Mouse (Mus musculus) skeletal muscle tissue, postnatal 0 days (tissue): ENCODE data around the gene Camta2. TPM values are rescaled to one million over a fixed set of nuclear protein-coding genes. Genes with fewer than 3 reads are reported as not detected.

ENCODE experiments used
- microRNA-seq, 2 experiments: library from miRNA; unstranded; fragments of <30 nt; microRNA quantifications; one replicate each; pipeline ENCODE4; 2016
- polyA plus RNA-seq: library from polyadenylated mRNA; unstranded; fragments of >200 nt; fragmentation: Nextera tagmentation; extraction: Ambion mirVana; gene quantifications from 2 replicates; pipeline ENCODE4 v1.2.1, GENCODE M21; 2015

Gene Camta2
- 8.7 and 9.3 TPM in 2 replicates for polyA plus RNA-seq

GRCm38 (mm10) chr11:70687601-70688199, at the start of gene Camta2:
TSS of gene Camta2 (minus strand) at chr11:70688105.

GRCm38 (mm10) chr11:70699722-70700556, 12.0 kb upstream of the Camta2 start, which contains the start of the genes Inca1 and Kif1c:
TSS of gene Inca1 (minus strand) at chr11:70700155.
TSS of gene Kif1c (plus strand) at chr11:70700548.

GRCm38 (mm10) chr11:70668771-70669505, 19.0 kb downstream of the Camta2 start, which contains the start of gene Spag7:
TSS of gene Spag7 (minus strand) at chr11:70669416.

GRCm38 (mm10) chr11:70656964-70657363, 30.9 kb downstream of the Camta2 start, which contains the start of gene Eno3:
TSS of gene Eno3 (plus strand) at chr11:70657202.

GRCm38 (mm10) chr11:70654198-70654922, 33.5 kb downstream of the Camta2 start, which contains the start of gene Pfn1:
TSS of gene Pfn1 (minus strand) at chr11:70654644.

GRCm38 (mm10) chr11:70646691-70647650, 40.9 kb downstream of the Camta2 start, which contains the start of the genes Rnf167 and Slc25a11:
TSS of gene Rnf167 (plus strand) at chr11:70647235.
TSS of gene Slc25a11 (minus strand) at chr11:70647479.

GRCm38 (mm10) chr11:70638714-70639278, 49.1 kb downstream of the Camta2 start, which contains the start of gene Gp1ba:
TSS of gene Gp1ba (plus strand) at chr11:70639122.

Small RNAs within 50 kb of the gene (microRNA-seq; reads per million reads assigned to microRNA genes)
- gene Mir6925 = 0 to 0.42 reads per million in 2 experiments

Other genes with a start within 250 kb of the Camta2 start
- gene Med11, start 236.2 kb downstream of the Camta2 start, polyA plus RNA-seq = 13.6 and 16.3 TPM in 2 replicates
- 0.30 and 0.38 TPM in 2 replicates for gene Zmynd15, start 228.7 kb downstream of the Camta2 start, polyA plus RNA-seq
- gene Cxcl16, start 228.1 kb downstream of the Camta2 start, polyA plus RNA-seq = 2.9 and 3.2 TPM in 2 replicates
- not detected in 2 replicates for gene Tm4sf5, start 182.9 kb downstream of the Camta2 start, polyA plus RNA-seq
- gene Vmo1, start 173.5 kb downstream of the Camta2 start, polyA plus RNA-seq = 0.31 and 0.34 TPM in 2 replicates
- 0.15 and 0.44 TPM in 2 replicates for gene Gltpd2, start 168.9 kb downstream of the Camta2 start, polyA plus RNA-seq
- gene Psmb6, start 162.7 kb downstream of the Camta2 start, polyA plus RNA-seq = 671 and 694 TPM in 2 replicates
- not detected in 2 replicates for gene Gm40193, start 155.2 kb downstream of the Camta2 start, polyA plus RNA-seq
- 8.9 and 9.1 TPM in 2 replicates for gene Pld2, start 148.0 kb downstream of the Camta2 start, polyA plus RNA-seq
- gene Mink1, start 125.2 kb downstream of the Camta2 start, polyA plus RNA-seq = 7.8 and 8.1 TPM in 2 replicates
- 0.22 and 0.44 TPM in 2 replicates for gene 4930544D05Rik, start 72.3 kb downstream of the Camta2 start, polyA plus RNA-seq
- 2.9 and 3.8 TPM in 2 replicates for gene Chrne, start 68.9 kb downstream of the Camta2 start, polyA plus RNA-seq
- gene Gp1ba, start 49.0 kb downstream of the Camta2 start, polyA plus RNA-seq = 0.21 and 0.37 TPM in 2 replicates
- gene Rnf167, start 40.9 kb downstream of the Camta2 start, polyA plus RNA-seq = 69.4 and 70.9 TPM in 2 replicates
- gene Slc25a11, start 40.6 kb downstream of the Camta2 start, polyA plus RNA-seq = 302 and 335 TPM in 2 replicates
- gene Pfn1, start 33.5 kb downstream of the Camta2 start, polyA plus RNA-seq = 813 and 1,027 TPM in 2 replicates
- 4,370 and 4,803 TPM in 2 replicates for gene Eno3, start 30.9 kb downstream of the Camta2 start, polyA plus RNA-seq
- 197 and 208 TPM in 2 replicates for gene Spag7, start 18.7 kb downstream of the Camta2 start, polyA plus RNA-seq
- gene Inca1, start 12.1 kb upstream of the Camta2 start, polyA plus RNA-seq = 3.9 and 6.0 TPM in 2 replicates
- gene Kif1c, start 12.4 kb upstream of the Camta2 start, polyA plus RNA-seq = 4.0 and 4.5 TPM in 2 replicates
- 10.5 and 11.4 TPM in 2 replicates for gene Zfp3, start 76.1 kb upstream of the Camta2 start, polyA plus RNA-seq
- 0.45 and 0.52 TPM in 2 replicates for gene Scimp, start 124.5 kb upstream of the Camta2 start, polyA plus RNA-seq
- gene Rabep1, start 156.7 kb upstream of the Camta2 start, polyA plus RNA-seq = 27.2 and 28.6 TPM in 2 replicates